Mouse (Mus musculus): ENCODE results near the gene Eprs. TPM values are rescaled to one million over a fixed set of nuclear protein-coding genes. Genes with fewer than 3 reads are reported as not detected.

The Eprs gene
- total RNA-seq, 2 experiments from 2014 or later: 76.2 TPM

DNA sequence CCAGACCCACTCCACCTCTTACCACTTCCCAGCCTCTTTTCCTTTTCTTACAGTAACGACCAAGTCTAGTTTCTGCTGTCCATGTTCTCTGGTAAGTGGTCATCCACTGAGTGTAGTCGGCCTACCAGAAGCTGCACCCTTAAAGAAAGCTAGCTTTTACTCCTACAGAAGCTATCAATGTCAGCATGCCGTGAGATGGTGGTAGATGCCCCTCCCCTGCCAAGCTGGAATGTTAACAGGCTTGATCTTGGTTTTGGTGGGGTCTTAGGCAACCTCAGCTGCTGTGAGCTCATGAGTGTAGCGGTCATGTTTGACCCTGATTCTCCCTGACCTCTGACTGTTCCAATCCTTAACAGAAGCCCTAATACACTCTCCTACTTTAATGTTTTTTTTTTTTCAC lies 4.6 kb upstream of the Eprs start:
- no peak for DNase-seq

GRCm38 (mm10) chr1:185363526-185364182 lies 810 bp downstream of the Eprs start:
- DNase-seq: peak; percentile 49 to 57

- DNase-seq: no peak
These were observed 1.3 kb downstream of the Eprs start for GRCm38 (mm10) chr1:185364183-185364540.

DNA sequence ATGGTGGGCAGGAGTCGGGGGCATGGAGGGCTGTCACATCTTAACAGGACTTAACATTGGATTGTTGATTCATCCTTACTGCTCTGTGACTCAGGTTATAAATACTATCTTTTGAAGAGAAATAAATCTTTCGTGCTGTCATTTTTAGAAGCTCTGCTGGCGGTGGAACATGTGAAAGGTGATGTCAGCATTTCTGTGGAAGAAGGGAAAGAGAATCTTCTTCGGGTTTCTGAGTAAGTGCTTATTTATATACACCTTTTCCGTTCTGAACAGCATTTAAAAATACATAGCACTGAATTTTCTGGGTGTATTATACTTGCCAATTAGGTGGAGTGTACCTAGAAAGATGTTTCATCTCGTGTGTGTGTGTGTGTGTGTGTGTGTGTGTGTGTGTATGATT lies 4.5 kb downstream of the Eprs start:
- DNase-seq: no peak

GRCm38 (mm10) chr1:185369979-185370378 lies 7.1 kb downstream of the Eprs start:
- DNase-seq: no peak

DNA sequence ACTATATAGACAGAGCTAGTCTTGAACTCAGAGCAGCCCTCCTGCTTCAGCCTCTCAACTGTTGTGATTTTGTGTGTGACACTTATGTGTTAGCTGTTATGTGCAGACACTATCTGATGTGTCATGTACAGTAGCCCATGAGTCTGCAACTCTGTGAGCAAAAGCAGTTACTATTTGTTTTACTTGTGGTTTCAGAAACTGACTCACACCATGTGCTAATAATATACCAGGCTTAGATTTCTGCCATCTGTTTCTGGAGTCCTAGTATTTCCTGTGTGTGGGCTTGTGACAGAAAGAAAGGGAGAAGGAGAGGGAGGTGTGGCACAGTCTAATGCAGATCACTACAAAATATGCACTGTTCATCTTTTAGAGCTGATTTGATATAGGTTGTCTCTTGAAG lies 13.5 kb downstream of the Eprs start:
- DNase-seq: no peak

- DNase-seq: no peak
These were observed 14.6 kb downstream of the Eprs start for GRCm38 (mm10) chr1:185377429-185377828.

DNA sequence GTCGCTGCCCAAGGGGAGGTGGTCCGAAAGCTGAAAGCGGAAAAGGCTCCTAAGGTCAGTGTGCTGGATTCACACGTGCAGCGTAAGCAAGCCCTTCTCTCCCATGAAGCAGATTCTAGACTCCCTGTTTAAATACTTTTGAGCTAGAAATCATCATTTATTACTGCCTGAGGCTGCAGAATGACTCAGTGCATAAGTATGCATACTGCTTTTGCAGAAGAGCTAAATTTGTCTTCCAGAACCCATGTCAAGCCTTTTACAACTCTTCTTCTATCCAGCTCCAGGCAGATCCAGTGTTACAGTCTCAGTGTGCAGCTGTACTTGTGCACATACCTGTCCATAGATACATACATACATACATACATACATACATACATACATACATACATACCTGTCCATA lies 38.8 kb downstream of the Eprs start:
- DNase-seq: no peak

- peak in 1 of 2 experiments; percentile 48 for DNase-seq
These were observed 41.2 kb downstream of the Eprs start for GRCm38 (mm10) chr1:185404021-185404420.

DNA sequence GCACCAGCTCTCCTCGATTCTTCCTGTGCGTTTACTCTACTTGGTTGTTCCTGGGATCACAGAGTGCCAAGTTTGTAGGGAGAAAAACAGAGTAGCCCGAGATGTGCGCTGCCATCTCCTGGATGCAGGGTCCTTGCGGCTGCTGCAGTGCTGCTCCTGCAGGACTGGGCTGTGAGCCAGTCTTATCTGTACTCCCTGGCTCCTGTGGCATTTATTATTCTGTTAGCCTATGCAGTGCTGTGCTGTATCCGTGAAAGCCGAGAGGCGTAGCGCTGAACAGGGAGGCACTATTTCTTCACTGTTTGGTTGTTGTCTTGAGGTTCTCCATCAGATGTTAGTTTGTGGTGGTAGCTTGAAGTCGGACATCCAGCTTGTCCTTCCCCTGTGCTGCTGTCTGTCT lies 43.1 kb downstream of the Eprs start:
- peak in 1 of 2 experiments; percentile 4 for DNase-seq

DNA sequence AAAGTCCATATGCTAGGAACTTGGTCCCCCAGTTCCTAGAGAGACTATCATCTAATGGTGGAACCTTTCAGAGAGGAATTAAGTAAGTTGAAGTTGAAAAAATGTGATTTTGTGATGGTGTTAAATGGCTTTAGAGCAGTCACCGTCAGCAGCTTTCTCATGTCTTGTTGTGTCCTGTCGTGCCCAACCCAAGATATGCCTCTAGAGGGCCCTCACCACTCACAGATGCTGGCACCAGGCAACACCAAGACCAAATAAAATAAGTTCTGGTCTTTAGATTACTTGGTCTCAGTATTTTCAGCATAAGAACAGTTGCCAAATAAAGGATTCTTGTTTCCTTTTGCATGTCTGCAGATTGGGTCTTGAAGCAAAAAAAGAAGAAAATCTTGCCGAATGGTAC lies 47.0 kb downstream of the Eprs start:
- no peak for DNase-seq

DNA sequence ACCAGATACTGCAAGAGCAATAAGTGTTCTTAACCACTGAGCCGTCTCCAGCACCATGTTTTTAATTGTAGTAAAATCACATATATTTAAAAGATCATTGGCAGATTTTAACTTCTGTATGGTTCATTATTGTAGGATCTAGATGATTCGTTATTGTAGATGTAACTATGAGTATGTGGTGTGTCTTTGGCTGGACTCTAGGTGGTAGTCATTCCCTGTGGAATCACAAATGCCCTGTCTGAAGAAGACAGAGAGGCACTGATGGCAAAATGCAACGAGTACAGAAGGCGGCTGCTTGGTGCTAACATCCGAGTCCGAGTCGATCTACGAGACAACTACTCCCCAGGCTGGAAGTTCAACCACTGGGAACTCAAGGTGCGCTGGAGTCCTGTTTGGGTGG lies 55.2 kb downstream of the Eprs start:
- DNase-seq: no peak

DNA sequence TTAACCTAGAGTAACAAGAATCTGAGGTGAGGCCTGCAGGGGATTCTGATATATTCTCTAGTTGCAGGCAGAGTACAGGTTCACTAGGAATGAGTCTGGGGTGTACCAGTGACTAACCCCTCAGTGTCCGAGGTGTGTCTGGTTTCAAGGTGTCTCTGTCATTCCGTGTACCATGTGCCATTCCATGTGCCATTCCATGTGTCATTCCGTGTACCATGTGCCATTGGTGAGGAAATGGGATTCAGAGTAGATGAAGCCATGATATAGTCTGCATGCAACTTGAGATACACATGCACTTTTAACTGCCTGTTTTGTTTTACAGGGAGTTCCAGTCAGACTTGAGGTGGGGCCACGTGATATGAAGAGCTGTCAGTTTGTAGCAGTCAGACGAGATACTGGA lies 57.0 kb downstream of the Eprs start:
- no peak for DNase-seq

- DNase-seq: no peak
These were observed 57.9 kb downstream of the Eprs start for GRCm38 (mm10) chr1:185420776-185421175.

DNA sequence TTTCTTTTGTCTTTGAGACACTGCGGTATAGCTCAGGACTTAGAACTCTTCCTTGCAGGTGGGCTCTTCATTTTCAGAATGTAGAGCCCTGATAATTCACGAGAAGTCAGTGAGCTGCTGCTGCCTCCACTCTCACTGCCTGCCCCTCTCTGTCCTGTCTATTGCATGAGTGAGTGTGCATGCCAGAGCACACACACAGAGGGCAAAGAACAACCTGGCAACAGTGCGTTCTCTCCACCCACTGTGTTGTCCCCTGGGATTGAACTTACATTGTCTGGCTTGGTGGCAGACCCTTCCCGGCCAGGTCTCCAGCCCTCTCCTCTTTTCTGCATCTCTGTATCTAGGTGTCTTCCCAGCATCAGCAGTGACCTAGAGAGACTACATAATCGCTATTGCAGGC lies 63.7 kb downstream of the Eprs start:
- DNase-seq: no peak

DNA sequence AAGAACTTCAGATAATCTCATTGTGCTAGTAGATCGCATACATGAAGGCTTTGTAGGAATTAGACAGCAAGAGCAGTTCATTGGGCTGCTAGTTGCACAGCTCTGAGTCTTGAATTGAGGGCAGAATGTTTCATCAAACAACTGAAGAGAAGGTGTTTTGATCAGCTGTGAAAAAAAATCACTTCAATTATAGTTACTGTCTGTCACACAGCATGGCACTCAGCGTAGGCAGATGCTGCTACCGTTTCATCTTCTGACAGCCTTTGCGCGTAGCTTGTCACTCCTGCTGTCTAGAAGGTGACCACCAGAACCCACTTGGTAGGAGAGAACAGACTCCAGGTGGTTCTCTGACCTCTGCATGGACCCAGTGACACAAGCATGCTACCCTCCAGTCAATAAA lies 67.6 kb downstream of the Eprs start:
- DNase-seq: no peak

DNA sequence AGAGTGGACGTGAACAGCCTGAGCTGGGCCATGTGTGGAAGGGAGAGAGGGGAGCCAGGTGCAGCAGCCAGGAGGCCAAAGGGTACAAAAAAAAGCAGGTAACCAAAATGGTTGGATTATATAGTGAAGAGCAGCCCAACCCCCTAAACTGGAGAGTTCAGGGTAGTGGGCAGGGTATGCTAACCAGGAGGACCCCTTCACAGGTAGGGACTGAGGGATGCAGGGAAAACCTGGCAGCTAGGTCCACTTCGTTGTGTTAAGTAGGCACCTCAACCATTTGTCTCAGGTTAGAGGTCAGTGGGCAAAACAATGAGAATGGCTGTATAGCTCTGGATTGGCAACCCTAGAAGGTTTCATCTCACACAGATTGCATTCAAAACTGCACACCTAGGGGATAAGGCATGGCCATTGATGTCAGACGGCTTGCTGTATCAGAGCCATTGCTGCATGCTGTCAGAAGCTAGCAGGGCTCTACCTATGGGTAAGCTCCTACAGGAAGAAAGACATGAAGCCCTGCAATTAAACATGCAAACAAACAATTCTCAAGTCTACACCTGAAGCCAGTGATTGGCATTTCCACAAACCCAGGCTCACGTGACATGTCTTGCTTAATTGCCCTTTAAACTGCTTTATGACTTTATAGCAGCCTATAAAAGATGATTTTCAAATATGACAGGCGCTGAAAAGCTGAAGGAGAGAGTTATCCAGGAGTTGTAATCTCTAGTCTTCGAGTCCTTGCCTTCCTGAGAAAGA lies 68.6 kb downstream of the Eprs start:
- no peak for DNase-seq

DNA sequence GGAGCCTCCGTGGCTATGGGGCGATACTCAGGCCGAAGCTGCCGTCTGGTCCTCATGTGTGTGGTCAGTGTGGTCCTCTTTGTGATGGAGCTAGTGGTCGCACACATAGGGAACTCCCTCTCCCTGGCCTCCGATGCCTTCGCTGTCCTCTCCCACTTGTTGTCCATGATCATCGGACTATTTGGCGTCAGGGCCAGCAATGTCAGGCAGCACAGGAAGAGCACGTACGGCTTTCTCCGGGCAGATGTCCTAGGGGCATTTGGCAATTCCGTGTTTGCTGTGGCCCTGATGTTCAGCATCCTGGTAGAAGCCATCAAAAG lies 69.1 kb downstream of the Eprs start:
- DNase-seq: no peak

DNA sequence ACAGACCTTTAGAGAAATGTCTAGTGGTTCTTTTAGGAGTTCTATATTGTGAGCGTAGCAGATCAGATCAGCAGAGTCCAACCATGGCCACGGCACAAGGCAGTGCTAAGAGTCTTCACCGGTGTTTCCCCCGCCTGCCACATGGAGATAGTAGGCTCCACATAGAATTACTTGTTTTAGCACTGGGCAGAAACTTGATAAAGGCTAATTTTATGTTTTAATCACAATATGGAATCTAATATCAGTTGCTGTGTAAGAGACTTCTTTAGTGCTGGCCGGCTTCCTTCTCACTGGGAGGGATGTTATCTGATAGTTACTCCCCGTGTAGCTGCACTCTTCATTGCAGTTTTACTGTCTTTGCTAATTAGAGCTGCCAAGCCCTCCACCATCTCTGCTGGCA lies 70.3 kb downstream of the Eprs start:
- DNase-seq: no peak

- peak; percentile 47 to 60 for DNase-seq
These were observed 76.2 kb downstream of the Eprs start for GRCm38 (mm10) chr1:185438841-185439580.

- no peak for DNase-seq
These were observed 79.0 kb downstream of the Eprs start for GRCm38 (mm10) chr1:185441703-185442472.

- DNase-seq: no peak
These were observed 86.1 kb downstream of the Eprs start for GRCm38 (mm10) chr1:185448936-185449335.

- DNase-seq: no peak
These were observed 86.9 kb downstream of the Eprs start for GRCm38 (mm10) chr1:185449727-185450126.
